Mouse (Mus musculus): Measurements from ENCODE around the gene Naaladl2.
"Not testable (repeated sequence)": the region's sequence is repeated elsewhere in the genome, so short reads cannot be mapped to it uniquely, and the experiment has no call there.

Naaladl2 gene

GRCm38 (mm10) chr3:25143555-25144311 lies at the start of gene Naaladl2:
Gene Naaladl2 (minus strand): TSS chr3:25144261.
- DNase-seq (ENCODE audit: low spot score in 2 of 2) = peak; percentile 68 to 71

- peak in 1 of 2 experiments; percentile 58 for DNase-seq (ENCODE audit: low spot score in 2 of 2)
Measured at GRCm38 (mm10) chr3:25151721-25152120, 7.7 kb upstream of the Naaladl2 start.

- no peak for DNase-seq (ENCODE audit: low spot score in 2 of 2)
Measured at GRCm38 (mm10) chr3:25147271-25147670, 3.2 kb upstream of the Naaladl2 start.

GRCm38 (mm10) chr3:25144961-25145697 lies 1.1 kb upstream of the Naaladl2 start:
- no peak for DNase-seq (ENCODE audit: low spot score in 2 of 2)

GRCm38 (mm10) chr3:25143111-25143510 lies 950 bp downstream of the Naaladl2 start:
- DNase-seq (ENCODE audit: low spot score in 2 of 2) = no peak

- no peak for DNase-seq (ENCODE audit: low spot score in 2 of 2)
Measured at GRCm38 (mm10) chr3:25131848-25132247, 12.2 kb downstream of the Naaladl2 start.

GRCm38 (mm10) chr3:25127864-25128263 lies 16.2 kb downstream of the Naaladl2 start:
- no peak for DNase-seq (ENCODE audit: low spot score in 2 of 2)

- no peak for DNase-seq (ENCODE audit: low spot score in 2 of 2)
Measured at GRCm38 (mm10) chr3:25124919-25125846, 18.9 kb downstream of the Naaladl2 start.

GRCm38 (mm10) chr3:25113107-25113506 lies 31.0 kb downstream of the Naaladl2 start:
- no peak for DNase-seq (ENCODE audit: low spot score in 2 of 2)

- DNase-seq (ENCODE audit: low spot score in 2 of 2) = peak in 1 of 2 experiments; percentile 27
Measured at GRCm38 (mm10) chr3:25108997-25109396, 35.1 kb downstream of the Naaladl2 start.

GRCm38 (mm10) chr3:25092986-25093385 lies 51.1 kb downstream of the Naaladl2 start:
- no peak for DNase-seq (ENCODE audit: low spot score in 2 of 2)

- DNase-seq (ENCODE audit: low spot score in 2 of 2) = no peak
Measured at GRCm38 (mm10) chr3:25075785-25076184, 68.3 kb downstream of the Naaladl2 start.

GRCm38 (mm10) chr3:25074266-25074665 lies 69.8 kb downstream of the Naaladl2 start:
- DNase-seq (ENCODE audit: low spot score in 2 of 2) = no peak

- DNase-seq (ENCODE audit: low spot score in 2 of 2) = no peak
Measured at GRCm38 (mm10) chr3:25073821-25074220, 70.2 kb downstream of the Naaladl2 start.

- no peak for DNase-seq (ENCODE audit: low spot score in 2 of 2)
Measured at GRCm38 (mm10) chr3:25063217-25063616, 80.8 kb downstream of the Naaladl2 start.

- no peak for DNase-seq (ENCODE audit: low spot score in 2 of 2)
Measured at GRCm38 (mm10) chr3:25052975-25053374, 91.1 kb downstream of the Naaladl2 start.

- no peak for DNase-seq (ENCODE audit: low spot score in 2 of 2)
Measured at GRCm38 (mm10) chr3:25019972-25020371, 124.1 kb downstream of the Naaladl2 start.

GRCm38 (mm10) chr3:25010751-25011150 lies 133.3 kb downstream of the Naaladl2 start:
- no peak for DNase-seq (ENCODE audit: low spot score in 2 of 2)

- DNase-seq (ENCODE audit: low spot score in 2 of 2) = not testable (repeated sequence)
Measured at GRCm38 (mm10) chr3:25006802-25007201, 137.3 kb downstream of the Naaladl2 start.

GRCm38 (mm10) chr3:24992577-24992976 lies 151.5 kb downstream of the Naaladl2 start:
- DNase-seq (ENCODE audit: low spot score in 2 of 2) = no peak

GRCm38 (mm10) chr3:24992078-24992477 lies 152.0 kb downstream of the Naaladl2 start:
- no peak for DNase-seq (ENCODE audit: low spot score in 2 of 2)

GRCm38 (mm10) chr3:24982111-24982510 lies 161.9 kb downstream of the Naaladl2 start:
- DNase-seq (ENCODE audit: low spot score in 2 of 2) = no peak
